Mouse (Mus musculus): ENCODE data around the gene Cd209g.
A peak's percentile ranks its signal among the peaks of the same experiment; 100 is the strongest.
"Not testable (repeated sequence)": the region's sequence is repeated elsewhere in the genome, so short reads cannot be mapped to it uniquely, and the experiment has no call there.

Cd209g gene

DNA sequence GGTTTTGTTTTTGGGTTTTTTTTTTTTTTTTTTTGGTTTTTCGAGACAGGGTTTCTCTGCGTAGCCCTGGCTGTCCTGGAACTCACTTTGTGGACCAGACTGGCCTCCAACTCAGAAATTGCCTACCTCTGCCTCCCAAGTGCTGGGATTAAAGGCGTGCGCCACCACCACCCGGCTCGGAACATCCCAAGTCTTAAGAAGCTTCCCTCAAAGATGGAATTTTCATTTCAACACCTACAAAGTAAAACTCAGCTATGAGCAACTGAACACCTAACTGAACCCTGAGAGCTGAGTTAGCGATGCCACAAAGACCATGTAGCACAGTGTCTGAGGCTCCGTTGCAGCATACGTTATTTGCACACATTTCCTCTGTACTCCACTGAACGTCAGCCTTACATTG, at the start of gene Cd209g:
Gene Cd209g (plus strand): TSS at position 301 of the 400 bp plus-strand sequence.
- DNase-seq (ENCODE audit: low spot score), result no peak

- DNase-seq (ENCODE audit: low spot score), result not testable (repeated sequence)
Measured at GRCm38 (mm10) chr8:4087180-4087722, 46.6 kb upstream of the Cd209g start.

- not testable (repeated sequence) for DNase-seq (ENCODE audit: low spot score)
Measured at GRCm38 (mm10) chr8:4088514-4088913, 45.4 kb upstream of the Cd209g start.

GRCm38 (mm10) chr8:4105735-4106134, 28.2 kb upstream of the Cd209g start, which contains the start of gene Cd209f:
Gene Cd209f (minus strand): TSS chr8:4105835.
- DNase-seq (ENCODE audit: low spot score), result not testable (repeated sequence)

GRCm38 (mm10) chr8:4139660-4140646, 6.1 kb downstream of the Cd209g start:
- peak; percentile 64 for DNase-seq (ENCODE audit: low spot score)

DNA sequence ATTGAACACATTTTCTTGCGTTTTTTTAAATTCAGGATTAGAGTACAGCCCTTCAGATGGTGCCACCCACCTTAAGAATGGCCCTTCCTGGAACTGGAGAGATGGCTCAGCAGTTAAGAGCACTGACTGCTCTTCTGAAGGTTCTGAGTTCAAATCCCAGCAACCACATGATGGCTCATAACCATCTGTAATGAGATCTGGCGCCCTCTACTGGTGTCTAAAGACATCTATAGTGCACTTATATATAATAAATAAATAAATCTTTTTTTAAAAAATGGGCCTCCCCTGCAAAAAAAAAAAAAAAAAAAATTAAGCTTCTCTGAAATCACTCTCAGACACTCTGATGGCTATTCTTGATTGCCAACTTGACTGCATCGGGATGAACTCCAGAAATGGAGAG, 7.8 kb downstream of the Cd209g start:
- DNase-seq (ENCODE audit: low spot score), result no peak

DNA sequence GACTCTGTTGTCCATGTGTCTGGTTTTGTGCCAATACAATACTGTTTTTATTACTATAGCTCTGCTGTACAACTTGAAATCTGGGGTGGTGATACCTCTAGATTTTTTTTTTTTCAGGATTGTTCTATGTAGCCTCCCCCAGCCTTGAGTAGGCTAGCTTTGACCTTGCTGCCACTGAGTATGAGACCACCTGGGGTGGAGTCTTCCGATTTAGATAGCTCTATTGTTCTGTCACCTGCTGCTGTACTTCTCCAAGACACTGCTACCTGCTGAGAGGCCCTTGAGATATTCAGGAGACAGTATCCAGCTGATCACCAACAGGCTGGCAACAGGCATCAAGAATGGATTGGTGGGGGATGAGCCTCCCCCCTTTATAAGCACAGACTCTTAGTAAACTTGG, 13.4 kb downstream of the Cd209g start:
- no peak for DNase-seq (ENCODE audit: low spot score)

DNA sequence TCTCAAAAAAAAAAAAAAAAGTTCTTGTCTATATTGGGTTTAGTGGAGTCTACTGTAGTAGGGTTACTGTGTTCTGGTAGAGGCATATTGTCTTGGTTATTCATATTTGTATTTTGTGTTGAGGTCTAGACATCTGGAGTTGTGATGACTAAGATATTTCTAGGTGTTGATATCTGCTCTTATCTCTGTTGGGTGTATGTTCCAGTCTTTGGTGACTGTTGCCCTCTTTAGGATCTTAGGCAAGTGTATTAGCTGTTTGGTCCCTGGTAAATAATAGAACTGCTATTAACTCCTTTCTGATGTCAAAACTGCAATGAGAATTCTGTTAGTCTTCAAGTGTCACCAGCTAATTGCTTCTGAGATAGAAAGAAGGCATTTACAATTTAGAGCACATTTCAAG, 21.0 kb downstream of the Cd209g start:
- no peak for DNase-seq (ENCODE audit: low spot score)

DNA sequence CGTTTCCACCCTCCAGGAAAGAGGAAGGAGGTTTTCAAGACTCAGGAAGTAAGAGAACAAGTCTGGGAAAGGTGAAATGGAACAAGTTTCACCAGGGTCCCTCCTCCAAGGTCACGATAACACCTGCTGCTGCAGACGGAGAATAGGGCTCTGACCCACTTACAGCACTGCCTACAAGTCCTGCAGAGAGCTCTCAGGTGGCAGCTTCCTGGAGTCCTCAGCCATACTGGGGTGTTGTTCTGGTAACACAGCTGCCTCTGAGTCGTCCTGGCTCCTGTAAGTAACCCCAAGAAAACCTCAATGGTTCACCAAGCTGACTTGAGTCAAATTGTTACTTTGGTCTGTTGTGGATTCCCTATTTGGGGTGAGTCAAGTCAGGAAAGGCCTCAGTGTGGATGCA, 28.9 kb downstream of the Cd209g start:
- no peak for DNase-seq (ENCODE audit: low spot score)

DNA sequence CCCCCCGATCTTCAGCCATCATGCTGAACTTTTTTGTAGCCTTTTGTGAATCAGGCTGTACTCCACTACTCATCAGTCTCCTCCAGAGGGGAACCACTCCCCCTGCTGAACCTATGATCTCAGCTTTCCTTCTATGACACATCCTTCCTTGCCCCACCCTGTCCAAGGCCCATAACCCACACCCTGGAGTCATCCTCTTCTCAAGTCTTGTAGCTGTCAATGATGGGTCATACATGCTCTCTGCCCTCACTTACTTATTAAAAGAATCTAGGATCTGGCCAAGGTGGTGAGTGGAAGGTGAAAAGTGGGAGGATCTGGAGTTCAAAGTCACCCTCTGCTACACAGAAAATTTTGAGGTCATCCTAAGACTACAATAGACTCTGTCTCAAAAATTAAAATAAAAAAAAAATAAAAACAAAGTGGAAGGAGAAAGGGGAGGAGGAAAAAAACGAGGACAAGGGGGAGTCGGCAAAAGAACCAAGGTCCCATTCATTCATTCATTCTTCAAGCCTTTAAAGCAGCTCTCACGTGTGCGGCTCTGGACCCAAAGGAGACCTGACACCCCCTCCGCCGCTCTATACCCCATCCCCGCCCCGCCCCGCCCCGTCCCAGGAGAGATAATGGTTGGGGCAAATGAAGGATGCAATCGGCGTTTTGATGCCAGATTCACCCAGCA, 31.4 kb downstream of the Cd209g start:
- DNase-seq (ENCODE audit: low spot score), result no peak

- DNase-seq (ENCODE audit: low spot score), result peak; percentile 98
Measured at GRCm38 (mm10) chr8:4165852-4166751, 32.2 kb downstream of the Cd209g start, which contains the start of gene Evi5l. Gene Evi5l (plus strand): TSS chr8:4166567.

- DNase-seq (ENCODE audit: low spot score), result no peak
Measured at GRCm38 (mm10) chr8:4166881-4167525, 33.1 kb downstream of the Cd209g start.

- no peak for DNase-seq (ENCODE audit: low spot score)
Measured at GRCm38 (mm10) chr8:4167918-4168317, 34.0 kb downstream of the Cd209g start.

DNA sequence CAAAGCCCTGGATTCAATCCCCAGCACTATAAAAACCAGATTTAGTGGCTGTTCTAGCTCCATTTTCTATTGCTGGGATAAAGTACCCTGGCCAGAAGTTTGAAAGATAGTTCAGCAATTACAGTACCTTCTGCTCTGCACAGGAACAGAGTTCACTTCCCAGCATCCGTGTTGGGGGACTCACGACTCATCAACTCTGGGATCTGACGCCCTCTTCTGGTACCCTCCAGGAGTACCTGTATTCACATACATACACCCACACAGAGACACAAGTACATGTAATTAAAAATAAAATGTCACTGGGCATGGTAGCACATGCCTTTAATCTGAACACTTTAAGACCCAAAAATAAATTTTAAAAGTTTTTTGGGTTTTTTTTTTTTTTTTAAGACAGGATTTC, 38.6 kb downstream of the Cd209g start:
- no peak for DNase-seq (ENCODE audit: low spot score)

DNA sequence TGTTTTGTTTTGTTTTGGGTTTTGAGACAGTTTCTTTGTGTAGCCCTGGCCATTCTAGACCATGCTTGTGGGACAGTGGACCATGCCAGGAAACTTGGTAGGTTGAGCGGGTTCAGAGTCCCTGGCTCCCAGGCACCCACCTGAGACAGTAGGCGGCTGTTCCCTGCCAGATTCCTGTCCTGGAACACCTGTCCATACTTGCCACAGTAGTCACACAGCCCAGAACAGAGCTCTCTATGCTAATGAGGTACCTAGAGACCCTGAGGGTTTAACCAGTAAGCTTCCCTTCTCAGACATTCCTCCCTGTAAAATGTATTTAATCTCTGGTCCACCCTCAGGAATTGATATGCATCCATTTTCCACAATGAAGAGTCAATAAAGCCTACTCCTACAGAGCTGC, 40.1 kb downstream of the Cd209g start:
- no peak for DNase-seq (ENCODE audit: low spot score)

DNA sequence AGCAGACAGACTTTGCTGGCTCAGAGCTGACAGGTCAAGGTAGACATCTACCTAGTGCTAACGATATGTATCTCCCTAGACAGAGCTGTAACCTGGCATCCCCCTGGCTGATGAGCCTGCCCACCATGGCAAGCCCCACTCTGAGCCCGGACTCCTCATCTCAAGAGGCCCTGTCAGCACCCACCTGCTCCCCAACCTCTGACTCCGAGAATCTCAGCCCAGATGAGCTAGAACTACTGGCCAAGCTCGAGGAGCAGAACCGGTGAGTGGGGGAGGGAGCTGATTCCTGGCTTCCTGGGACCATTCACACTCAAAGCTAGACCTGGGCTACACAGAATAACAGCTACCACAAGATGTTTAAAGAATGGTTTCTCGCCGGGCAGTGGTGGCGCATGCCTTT, 49.5 kb downstream of the Cd209g start:
- no peak for DNase-seq (ENCODE audit: low spot score)

DNA sequence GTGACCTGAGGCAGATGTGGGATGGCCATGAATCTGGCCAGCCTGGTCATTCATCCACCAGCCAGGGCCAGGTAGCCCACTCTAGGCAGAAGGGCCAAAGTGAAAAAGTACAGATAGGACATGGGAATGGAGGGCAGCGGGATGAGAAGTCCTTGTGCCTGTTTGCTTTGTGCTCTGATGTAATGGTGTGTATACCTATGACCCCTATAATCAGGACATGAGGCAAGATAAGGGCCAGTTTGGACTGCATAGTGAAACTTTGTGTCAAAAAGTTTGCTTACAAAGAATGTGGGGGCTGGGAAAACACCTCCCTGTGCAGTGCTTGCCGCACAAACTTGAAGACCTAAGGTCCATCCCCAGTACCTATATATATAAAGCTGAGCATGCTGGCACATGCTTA, 52.3 kb downstream of the Cd209g start:
- DNase-seq (ENCODE audit: low spot score), result peak; percentile 29

All from testis, postnatal 14 days (tissue).